Mouse (Mus musculus) liver, postnatal 0 days (tissue): ENCODE measurements around the gene Ghrl. TPM values are rescaled to one million over a fixed set of nuclear protein-coding genes. Genes with fewer than 3 reads are reported as not detected.
"Not testable (repeated sequence)": the region's sequence is repeated elsewhere in the genome, so short reads cannot be mapped to it uniquely, and the experiment has no call there.

ENCODE experiments used
- ATAC-seq: fragments of 200-750 bp; cut with Nextera tagmentation; 2 replicates; pipeline ENCODE4 v1.8.0; 2017; ENCODE audit warnings: mild to moderate bottlenecking, moderate library complexity
- DNase-seq: peaks from one replicate; pipeline ENCODE4 v3.0.0-alpha.2; 2016
- H3K27ac ChIP-seq: fragments of 300-500 bp; sonication (generic); 2 replicates; pipeline ENCODE4 v1.5.1; 2014; ENCODE audit warnings: antibody characterized with exemption, moderate library complexity, mild to moderate bottlenecking, low read depth
- H3K27me3 ChIP-seq: fragments of 300-500 bp; sonication (generic); 2 replicates; pipeline ENCODE4 v1.6.1; 2014; ENCODE audit warnings: low read length, control low read depth, mixed read lengths; ENCODE audit not compliant: insufficient read depth
- H3K36me3 ChIP-seq: fragments of 300-500 bp; sonication (generic); replicated peaks from 2 replicates; pipeline ENCODE4 v1.6.1; 2014; ENCODE audit warnings: mild to moderate bottlenecking, control low read depth, low read length, moderate library complexity, mixed read lengths; ENCODE audit not compliant: insufficient read depth
- H3K4me1 ChIP-seq: fragments of 300-500 bp; sonication (generic); 2 replicates; pipeline ENCODE4 v1.6.1; 2014; ENCODE audit warnings: antibody characterized with exemption, mild to moderate bottlenecking, control low read depth; ENCODE audit not compliant: insufficient read depth
- H3K4me2 ChIP-seq: fragments of 300-500 bp; sonication (generic); 2 replicates; pipeline ENCODE4 v1.6.1; 2014; ENCODE audit warnings: low read depth, mild to moderate bottlenecking, low read length, moderate library complexity, mixed read lengths
- H3K4me3 ChIP-seq: fragments of 300-500 bp; sonication (generic); 2 replicates; pipeline ENCODE4 v1.5.1; 2014; ENCODE audit warnings: low read depth, low read length
- H3K9ac ChIP-seq: fragments of 300-500 bp; sonication (generic); replicated peaks from 2 replicates; pipeline ENCODE4 v1.6.1; 2014; ENCODE audit warnings: mild to moderate bottlenecking, moderate library complexity
- H3K9me3 ChIP-seq: fragments of 300-500 bp; sonication (generic); 2 replicates; pipeline ENCODE4 v1.6.1; 2016; ENCODE audit warnings: mild to moderate bottlenecking, control low read depth, low read length, mixed read lengths
- CTCF ChIP-seq: sonication (generic); IDR thresholded peaks from 2 replicates; pipeline ENCODE4 v1.5.1; 2016; ENCODE audit warnings: antibody characterized with exemption, low read depth
- EP300 ChIP-seq: IDR thresholded peaks from 2 replicates; pipeline ENCODE4 v1.6.1; 2016; ENCODE audit warnings: antibody characterized with exemption, low read depth, mild to moderate bottlenecking
- WGBS: fragments of 180-500 bp; shearing (Covaris S2); extraction: QIAGEN DNeasy Blood & Tissue Kit; methylation state at CpG from one replicate; pipeline ENCODE4 v1.1.7; 2014; ENCODE audit not compliant: insufficient replicate concordance; 5-methylcytosine and 5-hydroxymethylcytosine counted together
- polyA plus RNA-seq: library from polyadenylated mRNA; unstranded; fragments of >200 nt; fragmentation: Nextera tagmentation; extraction: Ambion mirVana; gene quantifications from 2 replicates; pipeline ENCODE4 v1.2.1, GENCODE M21; 2015

Gene Ghrl
- polyA plus RNA-seq, 1 experiment from 2014 or later, result not detected

DNA sequence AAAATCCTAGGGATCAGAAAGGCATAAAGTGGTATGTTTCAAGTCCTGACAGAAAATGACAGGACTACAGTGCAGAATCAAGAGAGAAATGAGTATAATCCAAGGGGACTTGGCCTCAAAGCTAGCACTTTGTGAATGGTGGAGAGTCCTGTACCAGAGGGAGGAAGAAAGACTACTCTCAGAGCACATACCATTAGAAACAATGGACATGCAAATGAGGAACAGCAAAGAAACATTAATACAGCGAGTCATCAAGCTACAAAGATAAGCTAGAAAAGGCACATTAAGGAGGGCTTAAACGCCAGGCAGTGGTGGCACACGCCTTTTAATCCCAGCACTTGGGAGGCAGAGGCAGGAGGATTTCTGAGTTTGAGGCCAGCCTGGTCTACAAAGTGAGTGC, 11.6 kb upstream of the Ghrl start:
- no peaks in the 10 kb centered on the region for H3K9me3 ChIP-seq
- no peak for ATAC-seq
- H3K4me3 ChIP-seq, result no peak overlapping the region
- TF ChIP-seq EP300 (no peak), CTCF (no peak)
- no peak overlapping the region for H3K27ac ChIP-seq
- no peak for DNase-seq
- no peaks in the 10 kb centered on the region for H3K27me3 ChIP-seq
- no peak overlapping the region for H3K9ac ChIP-seq
- no peaks in the 10 kb centered on the region for H3K4me1 ChIP-seq
- WGBS, result 84% methylated on average over 3 of the region's 3 CpGs
- H3K36me3 ChIP-seq, result peaks cover 86% of the 10 kb centered on the region
- H3K4me2 ChIP-seq, result no peak overlapping the region

DNA sequence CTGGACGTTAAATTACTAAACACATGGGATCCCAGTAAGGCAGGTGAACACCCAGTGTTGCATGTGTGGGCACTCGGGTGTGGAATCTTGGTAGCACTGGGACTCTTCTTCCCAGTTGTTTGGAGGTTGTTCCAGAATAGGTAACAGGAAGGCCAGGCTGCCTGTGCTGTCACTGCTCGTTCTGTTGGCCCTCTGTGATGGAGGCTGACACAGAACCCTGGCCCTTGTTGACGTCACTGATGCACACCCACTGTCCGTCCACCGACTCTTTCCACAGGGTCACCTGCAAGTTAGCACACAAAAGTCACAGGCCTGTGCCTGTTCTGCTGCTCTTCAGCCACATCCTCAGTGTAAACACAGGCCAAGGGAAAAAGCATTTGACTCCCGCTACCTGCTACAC, 8.5 kb upstream of the Ghrl start:
- TF ChIP-seq EP300 (no peak), CTCF (no peak)
- H3K4me3 ChIP-seq, result no peak overlapping the region
- H3K4me1 ChIP-seq, result no peaks in the 10 kb centered on the region
- H3K9ac ChIP-seq, result no peak overlapping the region
- H3K4me2 ChIP-seq, result no peak overlapping the region
- no peak for ATAC-seq
- DNase-seq, result no peak
- no peak overlapping the region for H3K27ac ChIP-seq
- H3K9me3 ChIP-seq, result no peaks in the 10 kb centered on the region
- WGBS, result 84% methylated on average over 7 of the region's 7 CpGs
- peaks cover 77% of the 10 kb centered on the region for H3K36me3 ChIP-seq
- H3K27me3 ChIP-seq, result no peaks in the 10 kb centered on the region

DNA sequence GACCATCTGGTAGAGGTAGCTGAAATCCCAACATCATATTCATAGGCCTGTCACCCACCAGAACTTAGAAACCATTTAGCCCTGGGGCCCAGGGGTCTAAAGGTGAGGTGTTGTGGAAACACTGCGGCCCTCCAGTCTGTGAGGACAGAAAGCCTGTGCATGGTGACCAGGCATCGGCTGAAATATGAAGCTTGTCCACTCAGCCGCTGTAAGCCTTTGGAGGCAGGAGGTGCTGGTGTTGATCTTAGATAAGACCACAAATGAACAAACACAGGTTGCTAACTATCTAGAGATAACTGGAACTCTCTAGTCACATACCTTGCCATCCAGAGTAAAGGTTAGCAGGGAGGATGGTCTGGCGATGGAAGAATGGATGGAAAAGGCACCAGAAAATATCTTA, 1.4 kb upstream of the Ghrl start:
- peaks cover 45% of the 10 kb centered on the region for H3K36me3 ChIP-seq
- H3K27ac ChIP-seq, result peak overlapping the region; percentile 34
- ATAC-seq, result peak; percentile 56
- H3K9ac ChIP-seq, result no peak overlapping the region
- 67% methylated on average over 4 of the region's 4 CpGs for WGBS
- no peaks in the 10 kb centered on the region for H3K27me3 ChIP-seq
- no peak overlapping the region for H3K4me2 ChIP-seq
- no peak overlapping the region for H3K4me3 ChIP-seq
- peaks cover 25% of the 10 kb centered on the region for H3K4me1 ChIP-seq
- TF ChIP-seq EP300, result no peak
- TF ChIP-seq CTCF, result no peak
- DNase-seq, result no peak
- H3K9me3 ChIP-seq, result no peaks in the 10 kb centered on the region

DNA sequence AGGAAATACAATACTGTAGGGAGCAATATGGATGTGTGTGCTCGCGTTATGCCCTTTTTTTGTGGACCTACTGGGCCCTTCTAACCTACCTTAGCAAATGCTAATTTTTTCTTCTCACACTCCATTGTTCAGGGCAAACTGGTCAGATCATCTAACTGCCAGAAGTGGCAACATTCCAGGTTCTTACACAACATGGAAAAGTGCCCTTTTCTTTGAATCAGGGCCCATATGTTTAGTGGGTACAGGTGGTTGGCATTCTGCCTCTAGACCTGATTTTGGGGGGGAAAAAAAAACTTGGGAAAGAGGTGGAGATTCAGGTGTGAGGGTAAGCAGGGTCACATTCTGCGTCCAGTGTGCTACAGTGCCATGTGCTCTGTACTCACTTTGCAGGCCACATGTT, 2.1 kb downstream of the Ghrl start:
- no peak; the same call in 1 of the 2 replicates for ATAC-seq
- DNase-seq, result no peak
- Histone ChIP-seq H3K4me3 (no peak overlapping the region), H3K27ac (no peak overlapping the region), H3K4me1 (peaks cover 28% of the 10 kb centered on the region), H3K27me3 (no peaks in the 10 kb centered on the region), H3K36me3 (peaks cover 59% of the 10 kb centered on the region), H3K9ac (no peak overlapping the region), H3K9me3 (no peaks in the 10 kb centered on the region), H3K4me2 (no peak overlapping the region)
- WGBS, result 77% methylated on average over 3 of the region's 3 CpGs
- TF ChIP-seq EP300 (no peak), CTCF (no peak)

DNA sequence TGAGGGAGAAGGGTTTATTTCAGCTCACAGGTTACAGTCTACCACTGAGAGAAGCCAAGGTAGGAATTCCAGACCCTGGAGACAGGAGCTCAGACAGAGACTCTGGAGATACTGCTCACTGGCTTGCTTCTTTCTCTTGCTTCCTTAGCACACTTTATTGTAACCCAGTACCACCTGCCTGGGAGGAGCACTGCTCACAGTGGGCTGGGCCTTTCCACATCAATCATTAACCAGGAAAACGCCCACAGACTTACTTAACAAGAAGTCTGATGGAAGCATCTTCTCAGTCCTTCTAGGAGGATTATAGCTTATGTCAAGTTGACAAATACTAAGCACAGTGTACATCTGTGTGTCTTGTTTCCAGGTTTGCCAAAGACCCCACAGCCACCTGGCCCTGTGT, 4.9 kb downstream of the Ghrl start:
- no peak overlapping the region for H3K4me2 ChIP-seq
- TF ChIP-seq EP300 (no peak), CTCF (no peak)
- peak overlapping the region; percentile 46; the same call in 1 of the 2 replicates for H3K27ac ChIP-seq
- no peak overlapping the region for H3K9ac ChIP-seq
- H3K9me3 ChIP-seq, result no peaks in the 10 kb centered on the region
- 69% methylated on average over 1 of the region's 1 CpGs for WGBS
- DNase-seq (no peak), ATAC-seq (no peak)
- peaks cover 19% of the 10 kb centered on the region for H3K4me1 ChIP-seq
- H3K4me3 ChIP-seq, result no peak overlapping the region
- peaks cover 74% of the 10 kb centered on the region for H3K36me3 ChIP-seq
- no peaks in the 10 kb centered on the region for H3K27me3 ChIP-seq

DNA sequence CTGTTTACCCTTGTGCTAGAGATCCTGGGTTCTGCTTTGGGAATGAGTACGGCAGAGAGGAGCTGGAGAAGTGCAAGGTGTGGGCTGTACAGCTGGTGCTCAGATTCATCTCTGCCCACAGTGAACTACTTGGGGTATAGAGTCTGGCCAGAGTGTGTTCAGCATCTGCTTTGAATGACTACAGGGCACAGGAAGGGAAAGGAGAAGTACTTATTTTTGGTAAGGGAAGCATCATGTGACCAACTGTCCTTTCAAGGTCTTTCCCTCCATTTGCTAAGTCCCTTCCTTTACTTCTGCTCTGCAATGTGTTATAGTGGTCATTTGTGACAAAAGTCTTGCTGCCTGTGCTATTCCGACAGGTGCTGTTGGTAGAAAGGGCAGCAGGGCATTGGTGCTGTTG, 5.4 kb downstream of the Ghrl start:
- Histone ChIP-seq H3K27me3 (no peaks in the 10 kb centered on the region), H3K9ac (no peak overlapping the region), H3K4me2 (no peak overlapping the region), H3K36me3 (peaks cover 76% of the 10 kb centered on the region), H3K4me3 (no peak overlapping the region), H3K9me3 (no peaks in the 10 kb centered on the region), H3K4me1 (peaks cover 16% of the 10 kb centered on the region), H3K27ac (peak overlapping the region; percentile 46)
- ATAC-seq (peak; percentile 28; the same call in 1 of the 2 replicates), DNase-seq (no peak)
- WGBS, result 58% methylated on average over 2 of the region's 2 CpGs
- TF ChIP-seq CTCF (no peak), EP300 (no peak)

DNA sequence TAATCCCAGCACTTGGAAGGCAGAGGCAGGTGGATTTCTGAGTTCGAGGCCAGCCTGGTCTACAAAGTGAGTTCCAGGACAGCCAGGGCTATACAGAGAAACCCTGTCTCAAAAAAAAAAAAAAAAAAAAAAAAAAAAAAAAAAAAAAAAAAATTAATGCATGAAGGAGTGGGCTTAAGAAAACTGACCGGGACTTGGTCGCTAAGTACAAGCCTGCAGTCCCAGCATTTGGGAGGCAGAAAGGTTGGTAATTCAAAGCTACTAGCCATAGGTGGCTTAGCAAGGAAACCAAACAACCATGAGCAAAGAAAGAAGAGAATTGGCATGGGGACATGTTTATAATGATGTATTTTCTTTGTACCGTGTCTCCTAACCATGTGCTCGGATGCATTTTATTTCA, 6.3 kb downstream of the Ghrl start:
- not testable (repeated sequence) for ATAC-seq, DNase-seq, H3K9me3 ChIP-seq, H3K27me3 ChIP-seq, H3K27ac ChIP-seq, H3K9ac ChIP-seq, H3K4me3 ChIP-seq, H3K4me2 ChIP-seq
- H3K36me3 ChIP-seq, result peaks cover 81% of the 10 kb centered on the region
- WGBS, result 88% methylated on average over 5 of the region's 5 CpGs
- peaks cover 15% of the 10 kb centered on the region for H3K4me1 ChIP-seq
